Mouse (Mus musculus) myocyte (in vitro differentiated cells): ENCODE measurements around the gene Kazald1. TPM values are rescaled to one million over a fixed set of nuclear protein-coding genes. Genes with fewer than 3 reads are reported as not detected.
"Not testable (repeated sequence)": the region's sequence is repeated elsewhere in the genome, so short reads cannot be mapped to it uniquely, and the experiment has no call there.

Source experiments
- H3K27me3 ChIP-seq: one replicate; pipeline ENCODE4 v1.6.1; 2011; ENCODE audit not compliant: control insufficient read depth, insufficient read depth, insufficient read length
- H3K36me3 ChIP-seq: one replicate; pipeline ENCODE4 v1.6.1; 2011; ENCODE audit not compliant: control insufficient read depth, insufficient read depth
- H3K4me2 ChIP-seq: one replicate; pipeline ENCODE4 v1.6.1; 2011; ENCODE audit warnings: low read depth, control low read depth
- H3K4me3 ChIP-seq: one replicate; pipeline ENCODE4 v1.5.1; 2011; ENCODE audit warnings: mild to moderate bottlenecking, control low read depth, moderate library complexity
- H3K79me2 ChIP-seq: one replicate; pipeline ENCODE4 v1.6.1; 2011; ENCODE audit not compliant: control insufficient read depth, insufficient read depth
- H3ac ChIP-seq: one replicate; pipeline ENCODE4 v1.6.1; 2011; ENCODE audit not compliant: control insufficient read depth, insufficient read length
- CEBPB ChIP-seq: IDR thresholded peaks from 2 replicates; pipeline ENCODE4 v1.6.1; 2011; ENCODE audit warnings: mild to moderate bottlenecking, moderate library complexity; ENCODE audit not compliant: poor library complexity, insufficient read depth, severe bottlenecking
- E2F4 ChIP-seq: IDR thresholded peaks from one replicate; pipeline ENCODE4 v1.6.1; 2011; ENCODE audit warnings: mild to moderate bottlenecking, control low read depth, moderate library complexity; ENCODE audit not compliant: insufficient read depth
- MAX ChIP-seq: IDR thresholded peaks from one replicate; pipeline ENCODE4 v1.6.1; 2011; ENCODE audit warnings: low read depth, mild to moderate bottlenecking, control low read depth
- MYOD1 ChIP-seq, 3 experiments: IDR thresholded peaks; one replicate each; pipeline ENCODE4 v1.6.1; 2011; ENCODE audit warnings: control low read depth in 2 of 3, low read depth in 2 of 3, mild to moderate bottlenecking in 2 of 3, moderate library complexity in 1 of 3; ENCODE audit not compliant: insufficient read length in 2 of 3, control insufficient read depth in 1 of 3
- MYOG ChIP-seq, 3 experiments: IDR thresholded peaks; one replicate each; pipeline ENCODE4 v1.6.1; 2011; ENCODE audit warnings: control low read depth in 2 of 3, low read depth in 2 of 3, mild to moderate bottlenecking in 2 of 3; ENCODE audit not compliant: insufficient read length in 2 of 3, control insufficient read depth in 1 of 3, insufficient read depth in 1 of 3
- POLR2A ChIP-seq: IDR thresholded peaks from one replicate; pipeline ENCODE4 v1.6.1; 2011; ENCODE audit warnings: low read depth, mild to moderate bottlenecking, control low read depth, moderate library complexity; ENCODE audit not compliant: insufficient read length
- POLR2AphosphoS2 ChIP-seq: IDR thresholded peaks from one replicate; pipeline ENCODE4 v1.6.1; 2011; ENCODE audit warnings: low read depth, control low read depth; ENCODE audit not compliant: insufficient read length
- REST ChIP-seq: IDR thresholded peaks from one replicate; pipeline ENCODE4 v1.6.1; 2011; ENCODE audit warnings: mild to moderate bottlenecking, control low read depth, moderate library complexity; ENCODE audit not compliant: insufficient read depth, insufficient read length
- SRF ChIP-seq: IDR thresholded peaks from one replicate; pipeline ENCODE4 v1.6.1; 2011; ENCODE audit warnings: low read depth; ENCODE audit not compliant: control insufficient read depth, insufficient read length
- TCF12 ChIP-seq: IDR thresholded peaks from one replicate; pipeline ENCODE4 v1.6.1; 2011; ENCODE audit warnings: mild to moderate bottlenecking, control low read depth; ENCODE audit not compliant: poor library complexity, insufficient read depth, severe bottlenecking
- TCF3 ChIP-seq: IDR thresholded peaks from one replicate; pipeline ENCODE4 v1.6.1; 2011; ENCODE audit warnings: low read depth, control low read depth; ENCODE audit not compliant: insufficient read length
- USF1 ChIP-seq: IDR thresholded peaks from one replicate; pipeline ENCODE4 v1.6.1; 2011; ENCODE audit warnings: low read depth, mild to moderate bottlenecking, control low read depth, moderate library complexity
- polyA plus RNA-seq: library from polyadenylated mRNA; unstranded; fragments of >200 nt; fragmentation: generic; extraction: Trizol; gene quantifications from one replicate; pipeline ENCODE4 v1.2.1, GENCODE M21; 2012; ENCODE audit warnings: missing spikeins

The Kazald1 gene
- polyA plus RNA-seq, 1 experiment, result 1.4 TPM

DNA sequence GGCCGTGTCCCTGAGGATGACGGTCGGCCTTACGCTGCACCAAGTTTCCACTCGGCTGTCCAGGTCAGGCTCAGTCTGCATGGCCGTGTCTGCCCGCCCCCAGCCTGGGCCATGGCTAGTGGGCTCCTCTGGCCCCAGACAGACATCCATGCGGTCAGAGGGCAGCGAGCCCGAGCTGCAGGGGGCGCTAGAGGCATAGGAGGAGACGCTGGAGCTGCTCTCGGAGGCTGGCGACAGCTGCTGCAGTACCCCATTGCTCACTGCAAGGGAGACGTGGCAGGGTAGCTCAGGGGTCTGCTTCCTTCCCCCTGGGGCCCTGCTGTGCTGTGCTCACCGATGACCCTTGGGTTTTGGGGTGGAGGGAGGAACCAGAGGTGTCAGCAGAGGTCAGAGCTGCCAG, 38.2 kb upstream of the Kazald1 start:
- Histone ChIP-seq H3K27me3 (no peaks in the 10 kb centered on the region), H3K4me3 (no peak overlapping the region), H3K79me2 (no peaks in the 10 kb centered on the region), H3ac (no peak overlapping the region), H3K36me3 (no peaks in the 10 kb centered on the region), H3K4me2 (no peak overlapping the region)
- TF ChIP-seq MYOG (IDR thresholded peaks at IDR 0.05; ENCODE audit: control insufficient read depth in 1 of 3, insufficient read depth in 1 of 3, insufficient read length in 2 of 3, low read depth in 2 of 3) (peak; percentile 19 to 81 (median 79)), MYOD1 (IDR thresholded peaks at IDR 0.05; ENCODE audit: control insufficient read depth in 1 of 3, insufficient read length in 2 of 3, low read depth in 2 of 3) (peak in 2 of 3 experiments; percentile 70 to 81), SRF (no peak), REST (no peak), POLR2AphosphoS2 (peak; percentile 21)

DNA sequence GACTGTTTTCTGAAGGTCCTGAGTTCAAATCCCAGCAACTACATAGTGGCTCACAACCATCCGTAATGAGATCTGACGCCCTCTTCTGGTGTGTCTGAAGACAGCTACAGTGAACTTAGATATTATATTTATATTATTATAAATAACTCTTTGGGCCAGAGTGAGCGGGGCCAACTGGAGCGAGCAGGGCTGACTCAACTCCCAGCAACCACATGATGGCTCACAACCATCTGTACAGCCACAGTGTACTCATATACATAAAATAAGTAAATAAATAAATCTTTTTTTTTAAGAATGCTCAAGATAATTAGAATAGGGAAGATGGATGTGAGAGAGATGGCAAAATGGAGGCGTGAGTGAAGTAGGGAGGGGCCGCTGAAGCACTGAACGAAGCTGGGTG, 36.8 kb upstream of the Kazald1 start:
- H3K79me2 ChIP-seq, H3K27me3 ChIP-seq, H3K36me3 ChIP-seq, H3ac ChIP-seq, H3K4me3 ChIP-seq: not testable (repeated sequence)
- H3K4me2 ChIP-seq, result peak overlapping the region; percentile 8
- TF ChIP-seq CEBPB, result 0 out of 2 replicates have a peak, but pooled peaks have one; percentile 51

DNA sequence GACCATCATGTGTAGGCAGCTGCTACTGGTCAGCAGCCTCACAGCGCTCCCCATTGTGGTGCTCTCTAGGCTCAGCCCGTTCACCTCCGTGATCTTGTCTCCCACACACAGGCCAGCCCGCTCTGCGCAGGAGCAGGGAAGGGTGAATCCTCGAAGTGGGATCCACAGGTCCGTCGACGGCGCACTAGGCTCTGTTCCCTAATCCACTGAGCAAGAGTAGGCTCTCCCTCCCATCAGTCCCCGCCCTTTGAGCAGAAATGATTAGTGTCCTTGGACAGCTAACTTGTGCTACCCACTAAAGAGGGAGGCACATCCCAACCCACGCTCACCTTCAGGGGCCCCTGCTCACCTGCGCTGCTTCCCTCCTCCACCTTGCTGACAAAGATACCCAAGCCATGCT, 34.8 kb upstream of the Kazald1 start:
- no peak overlapping the region for H3K4me3 ChIP-seq
- no peak overlapping the region for H3ac ChIP-seq
- no peak overlapping the region for H3K4me2 ChIP-seq
- no peaks in the 10 kb centered on the region for H3K36me3 ChIP-seq
- no peak for TF ChIP-seq USF1
- no peak for TF ChIP-seq REST
- peak in 1 of 3 experiments; percentile 11 for TF ChIP-seq MYOD1 (IDR thresholded peaks at IDR 0.05; ENCODE audit: control insufficient read depth in 1 of 3, insufficient read length in 2 of 3, low read depth in 2 of 3)
- no peak for TF ChIP-seq TCF12
- TF ChIP-seq E2F4, result no peak
- TF ChIP-seq MYOG (IDR thresholded peaks at IDR 0.05; ENCODE audit: control insufficient read depth in 1 of 3, insufficient read depth in 1 of 3, insufficient read length in 2 of 3, low read depth in 2 of 3), result peak in 2 of 3 experiments; percentile 21 to 38
- H3K79me2 ChIP-seq, result no peaks in the 10 kb centered on the region
- no peaks in the 10 kb centered on the region for H3K27me3 ChIP-seq

DNA sequence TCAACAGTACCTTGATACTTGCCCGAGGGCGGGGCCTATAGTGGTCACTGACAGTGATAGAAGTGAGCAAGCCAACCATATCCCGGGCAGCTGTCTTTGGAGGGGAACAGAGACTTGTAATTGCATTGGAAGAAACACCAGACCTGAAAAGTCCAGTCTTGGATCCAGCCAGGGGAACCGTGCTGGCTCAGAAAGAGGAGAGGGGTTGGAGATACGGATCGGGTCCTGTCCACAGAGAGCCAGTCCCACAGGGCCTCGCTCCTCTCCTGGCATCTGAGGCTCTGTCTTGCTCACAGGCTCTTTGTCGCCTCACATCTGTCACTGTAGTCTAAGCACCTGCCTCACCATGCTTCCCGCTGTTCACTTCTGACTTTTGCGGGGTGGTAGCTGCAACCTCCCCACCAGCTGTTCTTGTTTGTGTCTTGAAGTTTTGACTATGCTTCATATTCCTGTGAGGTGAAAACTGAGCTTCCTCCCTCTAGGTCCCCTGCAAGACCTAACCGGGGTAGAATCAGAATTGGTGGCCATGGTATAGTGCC, 30.6 kb upstream of the Kazald1 start:
- peak overlapping the region; percentile 59 for H3K4me3 ChIP-seq
- H3K27me3 ChIP-seq, result no peaks in the 10 kb centered on the region
- TF ChIP-seq MAX (no peak), USF1 (no peak), E2F4 (no peak), POLR2A (no peak), SRF (no peak), REST (no peak), TCF12 (no peak), CEBPB (no peak), MYOG (IDR thresholded peaks at IDR 0.05; ENCODE audit: control insufficient read depth in 1 of 3, insufficient read depth in 1 of 3, insufficient read length in 2 of 3, low read depth in 2 of 3) (peak in 1 of 3 experiments; percentile 63), MYOD1 (IDR thresholded peaks at IDR 0.05; ENCODE audit: control insufficient read depth in 1 of 3, insufficient read length in 2 of 3, low read depth in 2 of 3) (peak; percentile 21 to 39 (median 34)), TCF3 (no peak)

DNA sequence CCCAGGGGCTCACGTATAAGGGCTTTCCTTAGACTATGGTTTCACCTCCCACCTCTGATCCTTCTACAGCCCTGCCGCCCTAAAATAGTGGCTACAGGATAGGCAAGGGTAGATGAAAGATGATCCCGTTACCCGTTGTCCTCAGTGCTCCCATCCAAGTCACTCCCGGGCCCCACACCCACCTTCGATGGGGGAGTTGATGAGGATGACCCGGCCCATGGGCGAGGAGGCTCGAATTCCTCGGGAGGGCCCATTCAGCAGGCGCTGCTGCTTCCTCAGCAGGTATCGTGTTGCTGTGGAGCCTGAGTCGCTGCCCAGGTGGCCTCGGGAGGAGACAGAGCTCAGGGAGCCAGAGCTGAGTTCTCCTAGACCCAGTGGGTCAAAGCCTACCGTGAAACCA, 29.8 kb upstream of the Kazald1 start:
- peak overlapping the region; percentile 90 for H3K4me2 ChIP-seq
- H3K36me3 ChIP-seq, result peaks cover 14% of the 10 kb centered on the region
- H3ac ChIP-seq, result no peak overlapping the region
- no peak for TF ChIP-seq MYOD1 (IDR thresholded peaks at IDR 0.05; ENCODE audit: control insufficient read depth in 1 of 3, insufficient read length in 2 of 3, low read depth in 2 of 3)
- TF ChIP-seq MYOG (IDR thresholded peaks at IDR 0.05; ENCODE audit: control insufficient read depth in 1 of 3, insufficient read depth in 1 of 3, insufficient read length in 2 of 3, low read depth in 2 of 3), result peak in 1 of 3 experiments; percentile 32
- H3K79me2 ChIP-seq, result peaks cover 19% of the 10 kb centered on the region
- no peaks in the 10 kb centered on the region for H3K27me3 ChIP-seq
- H3K4me3 ChIP-seq, result peak overlapping the region; percentile 59

More for the DNA sequence above, 30.6 kb upstream of the Kazald1 start:
- H3K4me2 ChIP-seq, result peak overlapping the region; percentile 90
- H3K36me3 ChIP-seq, result peaks cover 6% of the 10 kb centered on the region
- no peak overlapping the region for H3ac ChIP-seq
- peaks cover 11% of the 10 kb centered on the region for H3K79me2 ChIP-seq

DNA sequence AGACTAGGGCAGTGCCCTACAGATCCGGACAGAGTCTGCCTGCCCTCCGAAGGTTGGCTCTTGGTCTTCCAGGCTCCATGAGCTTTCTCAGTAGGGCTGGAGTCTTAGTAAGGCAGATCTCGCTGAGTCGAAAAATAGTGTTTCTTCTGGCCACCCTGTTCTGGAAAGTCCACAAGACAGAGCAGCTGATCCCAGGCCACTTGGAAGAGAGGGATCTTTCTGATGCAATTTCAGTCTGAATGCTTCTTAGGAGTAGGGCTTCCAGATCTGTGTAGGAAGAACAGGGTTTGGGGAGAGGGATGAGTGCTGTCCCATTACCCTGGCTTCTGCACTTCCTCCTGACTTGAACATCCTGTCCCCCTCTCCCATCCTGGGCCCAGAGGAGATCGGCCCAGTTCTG, 29.4 kb upstream of the Kazald1 start, which contains the start of gene Pdzd7:
Gene Pdzd7, minus strand, starts transcription at position 67 of the 400 bp plus-strand sequence.
- Histone ChIP-seq H3K36me3 (peaks cover 15% of the 10 kb centered on the region), H3K27me3 (no peaks in the 10 kb centered on the region)

More for the DNA sequence above, 29.4 kb upstream of the Kazald1 start, which contains the start of gene Pdzd7:
- H3K4me2 ChIP-seq, result peak within 1 kb of the TSS; percentile 90
- H3K4me3 ChIP-seq, result peak within 1 kb of the TSS; percentile 59
- no peak within 1 kb of the TSS for H3ac ChIP-seq
- peaks cover 22% of the 10 kb centered on the region for H3K79me2 ChIP-seq
- no peak for TF ChIP-seq POLR2A
- peak; percentile 22 for TF ChIP-seq POLR2AphosphoS2
- TF ChIP-seq TCF12, result no peak
- TF ChIP-seq SRF, result no peak
- TF ChIP-seq MAX, result no peak
- 0 out of 2 replicates have a peak, but pooled peaks have one; percentile 15 for TF ChIP-seq CEBPB
- no peak for TF ChIP-seq E2F4
- no peak for TF ChIP-seq USF1
